Mouse (Mus musculus) brain, adult 10 weeks (tissue): ENCODE data around the gene Mbnl1. TPM values are rescaled to one million over a fixed set of nuclear protein-coding genes. Genes with fewer than 3 reads are reported as not detected.

Experiments
- polyA plus RNA-seq: library from polyadenylated mRNA; stranded (reverse); fragments of 350-450 nt; fragmentation: Illumina TruSeq; extraction: RNeasy Lipid Tissue Mini Kit (QIAGEN cat#74804); gene quantifications from one replicate; pipeline ENCODE4 v1.2.3, GENCODE M21; 2015; ENCODE audit warnings: low read depth, low replicate concordance

The Mbnl1 gene
- 66.6 TPM for polyA plus RNA-seq

GRCm38 (mm10) chr3:60472681-60473177 is at the start of gene Mbnl1:
Gene Mbnl1 (plus strand): TSS chr3:60472830.

